8 mouse cellular contexts compared by ENCODE assay signal in genomic region chr17:24162584-24163175, GRCm38 (mm10). TPM values are rescaled to one million over a fixed set of nuclear protein-coding genes. Genes with fewer than 3 reads are reported as not detected.
DNase-seq lines count a peak whose midpoint lies in the region; ATAC-seq and TF ChIP-seq lines count a peak whose summit lies in the region.

No protein-coding gene starts in this region.

- H3K36me3 ChIP-seq in heart, embryonic 13.5 days = peaks cover 32% of the 10 kb centered on the region
- H3K36me3 ChIP-seq in megakaryocyte, embryonic 14.5 days (replicated peaks; ENCODE audit: low read length) = peaks cover 65% of the 10 kb centered on the region

- peak overlapping the region; percentile 91 for H3K9ac ChIP-seq in heart, embryonic 13.5 days

- TF ChIP-seq POLR2A in bone marrow macrophage, adult 2 months (IDR thresholded peaks at IDR 0.05; ENCODE audit: borderline replicate concordance, low read depth, low read length) = 0 out of 2 replicates have a peak, but pooled peaks have one; percentile 38

- peak overlapping the region; percentile 96 for H3K4me2 ChIP-seq in heart, embryonic 13.5 days

- WGBS in heart, embryonic 13.5 days = 16% methylated on average over 17 of the region's 17 CpGs

- H3K4me1 ChIP-seq in bone marrow macrophage, adult 2 months (ENCODE audit: control insufficient read depth, insufficient read depth, low read length) = peaks cover 55% of the 10 kb centered on the region
- H3K4me1 ChIP-seq in heart, embryonic 13.5 days = peaks cover 28% of the 10 kb centered on the region
- peaks cover 67% of the 10 kb centered on the region for H3K4me1 ChIP-seq in megakaryocyte, embryonic 14.5 days

- peak overlapping the region; percentile 92 for H3K27ac ChIP-seq in bone marrow macrophage, adult 2 months (ENCODE audit: insufficient read depth, low read depth, low read length)
- H3K27ac ChIP-seq in heart, embryonic 13.5 days (replicated peaks) = peak overlapping the region; percentile 90

- peak; percentile 36 to 57 for DNase-seq in heart, adult 18-20 months
- DNase-seq in heart, adult 8-10 months (ENCODE audit: low spot score) = no peak
- DNase-seq in kidney, postnatal 14 days = peak; percentile 88
- DNase-seq in layer of hippocampus, adult 11-12 months (ENCODE audit: low spot score) = no peak
- no peak for DNase-seq in left cerebral cortex, adult 18-20 months (ENCODE audit: low spot score in 2 of 2)

- TF ChIP-seq CTCF in bone marrow macrophage, adult 2 months (IDR thresholded peaks at IDR 0.05; ENCODE audit: low read depth, low read length) = no peak

- peak overlapping the region; percentile 66 for H3K4me3 ChIP-seq in bone marrow macrophage, adult 2 months (ENCODE audit: insufficient read depth, low read length)
- peak overlapping the region; percentile 87 for H3K4me3 ChIP-seq in heart, embryonic 13.5 days
- peak overlapping the region; percentile 92 for H3K4me3 ChIP-seq in megakaryocyte, embryonic 14.5 days (replicated peaks)

- no peaks in the 10 kb centered on the region for H3K27me3 ChIP-seq in heart, embryonic 13.5 days (replicated peaks)
- H3K27me3 ChIP-seq in megakaryocyte, embryonic 14.5 days (replicated peaks) = no peaks in the 10 kb centered on the region

- no peak for ATAC-seq in heart, embryonic 13.5 days (ENCODE audit: extremely low read depth, insufficient number of reproducible peaks, low FRiP score, low TSS enrichment)

- no peaks in the 10 kb centered on the region for H3K9me3 ChIP-seq in heart, embryonic 13.5 days
- H3K9me3 ChIP-seq in megakaryocyte, embryonic 14.5 days = no peaks in the 10 kb centered on the region

RNA-seq across cellular contexts. Expression of gene Amdhd2, which starts 0.9 kb away (rescaled TPM):
- total RNA-seq in heart, adult 18-20 months (2021) = 10 to 100 TPM in 1 of 2 experiments, 1 to 10 TPM in 1; 8.3 to 13.5 TPM
- 10 to 100 TPM in 3 of 4 experiments, 1 to 10 TPM in 1; 9.4 to 12.4 (median 10.8) TPM for total RNA-seq in heart, adult 8-10 months (2022)
- 89.6 and 118 TPM in 2 replicates for polyA plus RNA-seq in bone marrow macrophage, adult 2 months (2012; ENCODE audit: insufficient read depth, insufficient read length, missing spikeins)
- polyA plus RNA-seq in heart, embryonic 13.5 days (2015; fragmentation: Nextera tagmentation; extraction: Ambion mirVana) = 27.0 and 31.2 TPM in 2 replicates
- 68.6 and 109 TPM in 2 replicates for polyA plus RNA-seq in megakaryocyte, embryonic 14.5 days (2012; ENCODE audit: insufficient read depth, low replicate concordance)
- total RNA-seq in left cerebral cortex, adult 18-20 months (2021) = 10 to 100 TPM; 27.3 to 38.0 TPM

RNA-seq across cellular contexts. Expression of gene Atp6v0c, which starts 6.8 kb away (rescaled TPM):
- 100 to 1,000 TPM; 241 to 255 TPM for total RNA-seq in heart, adult 18-20 months (2021)
- total RNA-seq in heart, adult 8-10 months (2022) = 100 to 1,000 TPM; 224 to 240 (median 231) TPM
- polyA plus RNA-seq in bone marrow macrophage, adult 2 months (2012; ENCODE audit: insufficient read depth, insufficient read length, missing spikeins) = 1,159 and 1,346 TPM in 2 replicates
- polyA plus RNA-seq in heart, embryonic 13.5 days (2015; fragmentation: Nextera tagmentation; extraction: Ambion mirVana) = 544 and 567 TPM in 2 replicates
- 252 and 695 TPM in 2 replicates for polyA plus RNA-seq in megakaryocyte, embryonic 14.5 days (2012; ENCODE audit: insufficient read depth, low replicate concordance)
- total RNA-seq in left cerebral cortex, adult 18-20 months (2021) = 1,000 to 10,000 TPM; 1,209 to 1,218 TPM

RNA-seq across cellular contexts. Expression of gene Pdpk1, which starts 12.0 kb away (rescaled TPM):
- 10 to 100 TPM; 39.7 to 41.1 TPM for total RNA-seq in heart, adult 18-20 months (2021)
- 10 to 100 TPM; 38.3 to 46.0 (median 45.0) TPM for total RNA-seq in heart, adult 8-10 months (2022)
- 32.9 and 39.6 TPM in 2 replicates for polyA plus RNA-seq in bone marrow macrophage, adult 2 months (2012; ENCODE audit: insufficient read depth, insufficient read length, missing spikeins)
- 30.7 and 35.1 TPM in 2 replicates for polyA plus RNA-seq in heart, embryonic 13.5 days (2015; fragmentation: Nextera tagmentation; extraction: Ambion mirVana)
- 11.7 and 45.6 TPM in 2 replicates for polyA plus RNA-seq in megakaryocyte, embryonic 14.5 days (2012; ENCODE audit: insufficient read depth, low replicate concordance)
- 100 to 1,000 TPM; 114 to 120 TPM for total RNA-seq in left cerebral cortex, adult 18-20 months (2021)

RNA-seq across cellular contexts. Expression of gene Tbc1d24, which starts 42.7 kb away (rescaled TPM):
- 10 to 100 TPM; 12.3 to 14.4 TPM for total RNA-seq in heart, adult 18-20 months (2021)
- 10 to 100 TPM; 11.5 to 14.5 (median 12.6) TPM for total RNA-seq in heart, adult 8-10 months (2022)
- 23.0 and 24.0 TPM in 2 replicates for polyA plus RNA-seq in bone marrow macrophage, adult 2 months (2012; ENCODE audit: insufficient read depth, insufficient read length, missing spikeins)
- polyA plus RNA-seq in heart, embryonic 13.5 days (2015; fragmentation: Nextera tagmentation; extraction: Ambion mirVana) = 4.2 and 5.2 TPM in 2 replicates
- 1.1 TPM in 1 of 2 replicates, not detected in the other for polyA plus RNA-seq in megakaryocyte, embryonic 14.5 days (2012; ENCODE audit: insufficient read depth, low replicate concordance)
- total RNA-seq in left cerebral cortex, adult 18-20 months (2021) = 10 to 100 TPM; 62.8 to 66.6 TPM

RNA-seq across cellular contexts. Expression of gene Ntn3, which starts 46.7 kb away (rescaled TPM):
- under 1 TPM; 0.67 to 0.72 TPM for total RNA-seq in heart, adult 18-20 months (2021)
- 1 to 10 TPM in 2 of 4 experiments, under 1 TPM in 2; 0.66 to 1.5 (median 0.89) TPM for total RNA-seq in heart, adult 8-10 months (2022)
- 0.47 TPM in 1 of 2 replicates, not detected in the other for polyA plus RNA-seq in bone marrow macrophage, adult 2 months (2012; ENCODE audit: insufficient read depth, insufficient read length, missing spikeins)
- 1.9 and 2.0 TPM in 2 replicates for polyA plus RNA-seq in heart, embryonic 13.5 days (2015; fragmentation: Nextera tagmentation; extraction: Ambion mirVana)
- polyA plus RNA-seq in megakaryocyte, embryonic 14.5 days (2012; ENCODE audit: insufficient read depth, low replicate concordance) = 0.25 TPM in 1 of 2 replicates, not detected in the other
- 1 to 10 TPM; 8.1 to 8.5 TPM for total RNA-seq in left cerebral cortex, adult 18-20 months (2021)

Comparison
In these comparisons a context has a peak if more than half of its experiments do, and no peak if none do; other contexts are left out.
1. DNase-seq: peak in heart, adult 18-20 months (2 of 2) and kidney, postnatal 14 days (single experiment); none in heart, adult 8-10 months (single experiment), layer of hippocampus, adult 11-12 months (single experiment) and left cerebral cortex, adult 18-20 months (0 of 2).
2. RNA of gene Atp6v0c, which starts 6.8 kb away (total RNA-seq): 1,209 to 1,218 TPM in left cerebral cortex, adult 18-20 months; 241 to 255 TPM in heart, adult 18-20 months and 224 to 240 TPM in heart, adult 8-10 months; every median in the first group is over 4 times any median in the second.
3. Peak in every context shown above with its lines, with median percentiles within 50 percentile points of each other: H3K4me3 ChIP-seq.